Mouse (Mus musculus) cortical plate, adult 2 months (tissue): ENCODE measurements around the gene Esyt3. TPM values are rescaled to one million over a fixed set of nuclear protein-coding genes. Genes with fewer than 3 reads are reported as not detected.
A peak's percentile ranks its signal among the peaks of the same experiment; 100 is the strongest.

ENCODE experiments used
- H3K27ac ChIP-seq: fragments of 200-500 bp; 2 replicates; pipeline ENCODE4 v1.5.1; 2012; ENCODE audit warnings: low read length, control low read depth, inconsistent platforms; ENCODE audit not compliant: insufficient read depth
- H3K4me1 ChIP-seq: fragments of 200-500 bp; 2 replicates; pipeline ENCODE4 v1.6.1; 2011; ENCODE audit warnings: low read length; ENCODE audit not compliant: control insufficient read depth, insufficient read depth
- H3K4me3 ChIP-seq: fragments of 200-500 bp; 2 replicates; pipeline ENCODE4 v1.5.1; 2011; ENCODE audit warnings: mild to moderate bottlenecking, low read length, control low read depth; ENCODE audit not compliant: insufficient read depth
- CTCF ChIP-seq: fragments of 200-500 bp; IDR thresholded peaks from 2 replicates; pipeline ENCODE4 v1.5.1; 2011; ENCODE audit warnings: mild to moderate bottlenecking, control low read depth, low read length; ENCODE audit not compliant: insufficient read depth; ENCODE audit errors: extremely low read depth
- POLR2A ChIP-seq: fragments of 200-500 bp; IDR thresholded peaks from 2 replicates; pipeline ENCODE4 v1.6.1; 2011; ENCODE audit warnings: mild to moderate bottlenecking, low read length, control low read depth; ENCODE audit not compliant: insufficient read depth; ENCODE audit errors: extremely low read depth
- polyA plus RNA-seq: library from polyadenylated mRNA; depleted of rRNA; stranded (reverse); fragments of >200 nt; gene quantifications from 2 replicates; pipeline ENCODE4 v1.2.3, GENCODE M21; 2012

Gene Esyt3
- polyA plus RNA-seq, 1 experiment: 0.46 TPM

DNA sequence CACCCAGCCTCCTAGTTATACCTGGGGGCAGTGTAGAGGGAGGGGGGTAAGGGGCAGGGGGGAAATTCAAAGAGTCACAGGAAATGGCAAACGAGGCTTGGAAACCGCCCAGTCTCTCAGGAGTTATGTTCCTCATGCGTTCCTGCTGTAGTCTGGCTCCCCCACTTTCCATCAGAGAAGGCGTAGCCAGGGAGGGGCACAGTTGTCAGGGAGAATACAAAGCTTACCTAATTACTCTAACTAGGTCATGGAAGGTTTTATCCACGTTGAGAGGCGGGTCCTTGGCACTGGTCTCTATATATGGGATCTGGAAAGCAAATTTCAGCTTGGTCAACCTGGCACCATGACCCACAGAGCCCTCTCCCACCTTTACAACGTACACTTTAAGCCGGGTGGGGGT, 31.1 kb upstream of the Esyt3 start:
- TF ChIP-seq CTCF (no peak), POLR2A (no peak)
- Histone ChIP-seq H3K4me1 (peaks cover 10% of the 10 kb centered on the region), H3K4me3 (no peak overlapping the region), H3K27ac (no peak overlapping the region)

DNA sequence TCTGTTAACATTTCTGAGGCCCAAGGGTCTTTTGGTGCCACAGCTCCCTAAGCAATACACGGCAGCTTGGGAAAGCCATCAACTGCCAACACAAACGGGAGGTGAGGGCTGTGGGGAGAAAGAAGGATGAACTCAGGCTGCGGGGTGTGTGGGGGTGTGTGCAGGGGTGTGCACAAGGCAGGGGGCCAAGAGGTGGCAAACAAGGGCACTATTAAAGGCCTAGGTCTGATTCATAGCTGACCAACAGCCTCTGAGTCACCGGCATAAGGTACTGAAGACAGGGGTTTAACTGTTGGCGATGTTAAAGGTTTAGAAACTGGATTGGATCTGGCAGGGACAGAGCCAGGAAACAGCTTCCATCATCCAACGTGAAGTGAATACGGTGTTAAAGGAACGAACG, 30.5 kb upstream of the Esyt3 start:
- TF ChIP-seq POLR2A (no peak), CTCF (no peak)
- H3K27ac ChIP-seq: peak overlapping the region; percentile 32; the same call in 1 of the 2 replicates

DNA sequence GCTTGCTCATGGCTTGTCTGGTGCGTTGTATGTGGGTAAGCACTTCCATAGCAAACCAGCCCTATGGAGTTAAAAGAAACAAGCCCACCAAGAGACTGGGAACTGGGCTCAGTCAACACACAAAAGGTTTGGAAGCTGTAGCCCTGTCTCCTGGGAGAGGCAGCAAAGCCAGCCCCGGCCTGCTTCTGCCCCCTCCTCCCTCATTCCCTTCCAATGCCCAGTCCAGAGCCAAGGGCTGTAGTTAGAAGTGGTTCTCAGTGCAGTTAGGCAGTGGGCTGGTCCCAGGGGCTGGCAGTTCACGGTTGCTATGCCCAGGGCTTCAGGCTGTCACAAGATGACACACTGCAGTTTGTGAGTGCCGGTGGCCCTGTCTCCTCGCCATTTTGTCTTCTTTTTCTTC, 29.7 kb upstream of the Esyt3 start:
- Histone ChIP-seq H3K27ac (no peak overlapping the region), H3K4me1 (peaks cover 9% of the 10 kb centered on the region), H3K4me3 (no peak overlapping the region)
- TF ChIP-seq CTCF (no peak), POLR2A (no peak)

More for the DNA sequence above, 30.5 kb upstream of the Esyt3 start:
- H3K4me1 ChIP-seq: peaks cover 9% of the 10 kb centered on the region
- no peak overlapping the region for H3K4me3 ChIP-seq

DNA sequence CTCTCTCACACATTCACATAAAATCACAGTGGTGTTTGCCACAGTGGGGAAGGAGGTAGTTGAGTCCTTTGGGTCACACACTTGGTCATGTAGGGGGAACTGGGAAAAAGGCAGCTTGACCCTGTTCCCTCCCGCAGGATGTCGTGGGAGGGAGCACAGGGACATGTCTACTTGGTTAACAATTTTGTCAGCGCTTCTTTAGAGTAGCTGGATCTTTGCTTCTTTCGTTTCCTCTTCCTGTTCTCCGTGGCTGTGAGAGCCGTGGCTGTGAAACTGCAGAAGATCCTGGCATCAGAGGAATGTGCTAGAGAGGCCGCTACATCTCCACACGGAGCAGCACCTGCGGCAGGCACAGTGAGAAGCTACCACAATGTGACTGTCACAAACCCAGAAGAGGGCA, 24.2 kb upstream of the Esyt3 start:
- H3K4me1 ChIP-seq: no peaks in the 10 kb centered on the region
- TF ChIP-seq CTCF (no peak), POLR2A (no peak)
- H3K4me3 ChIP-seq: no peak overlapping the region
- no peak overlapping the region for H3K27ac ChIP-seq

DNA sequence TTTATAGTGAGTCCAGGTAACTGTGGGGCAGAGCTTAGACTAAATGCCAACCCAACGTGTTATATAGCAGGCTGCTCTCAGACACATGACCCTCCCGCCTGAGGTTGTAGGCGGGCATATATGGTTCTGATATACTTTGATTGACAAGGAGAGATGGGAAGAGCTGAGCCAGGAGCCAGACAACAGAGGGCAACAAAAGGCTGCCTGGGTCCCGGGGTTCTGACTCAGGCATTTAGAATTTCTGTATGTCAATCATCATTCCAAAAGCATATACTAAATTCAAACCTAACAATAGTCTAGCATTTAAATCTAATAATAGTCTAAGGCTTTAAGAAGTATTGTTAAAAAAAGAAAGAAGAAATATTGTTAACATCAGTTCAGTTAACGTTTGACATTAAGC, 20.8 kb upstream of the Esyt3 start:
- H3K4me3 ChIP-seq: no peak overlapping the region
- no peak for TF ChIP-seq CTCF
- TF ChIP-seq POLR2A: no peak
- no peak overlapping the region for H3K27ac ChIP-seq
- H3K4me1 ChIP-seq: no peaks in the 10 kb centered on the region

DNA sequence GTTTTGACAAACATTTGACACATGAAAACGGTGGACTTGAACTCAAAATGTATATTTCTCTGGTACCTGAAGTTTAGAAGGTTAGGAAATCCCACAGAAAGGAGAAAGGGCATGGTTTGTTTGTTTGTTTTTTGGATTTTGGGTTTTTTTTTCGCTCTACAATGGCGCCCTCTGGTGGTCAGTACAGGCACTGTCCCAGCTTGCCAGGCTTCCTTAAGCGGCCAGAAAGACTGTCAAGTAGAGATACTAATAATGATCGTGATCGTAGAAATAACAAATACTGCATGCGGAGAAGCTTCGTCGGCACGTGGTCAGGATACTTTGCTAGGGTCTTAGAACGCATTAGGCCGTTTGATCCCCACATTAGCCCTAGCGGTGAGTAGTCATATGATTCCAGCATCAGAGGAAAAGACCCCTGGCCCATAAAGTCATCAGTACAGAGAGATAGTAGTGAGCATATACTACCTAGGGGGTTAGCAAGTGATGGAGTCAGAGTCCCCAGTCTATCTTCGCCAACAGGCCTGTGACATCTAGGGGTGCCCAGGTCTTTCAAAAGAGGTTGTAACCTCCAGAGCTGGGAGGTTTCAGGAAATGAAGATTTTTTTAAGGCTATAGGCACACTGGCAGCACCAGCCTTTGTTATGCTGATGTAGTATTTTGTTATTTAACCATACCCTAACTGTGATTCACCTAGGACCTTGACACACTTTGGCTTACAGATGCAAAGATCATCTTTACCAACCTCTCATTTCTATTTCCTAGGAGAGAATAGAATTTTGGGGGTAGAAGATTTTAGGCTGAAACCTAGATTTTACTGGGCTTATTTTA, 18.4 kb upstream of the Esyt3 start:
- TF ChIP-seq POLR2A (no peak), CTCF (peak; percentile 87)
- Histone ChIP-seq H3K4me1 (no peaks in the 10 kb centered on the region), H3K4me3 (no peak overlapping the region), H3K27ac (no peak overlapping the region)

DNA sequence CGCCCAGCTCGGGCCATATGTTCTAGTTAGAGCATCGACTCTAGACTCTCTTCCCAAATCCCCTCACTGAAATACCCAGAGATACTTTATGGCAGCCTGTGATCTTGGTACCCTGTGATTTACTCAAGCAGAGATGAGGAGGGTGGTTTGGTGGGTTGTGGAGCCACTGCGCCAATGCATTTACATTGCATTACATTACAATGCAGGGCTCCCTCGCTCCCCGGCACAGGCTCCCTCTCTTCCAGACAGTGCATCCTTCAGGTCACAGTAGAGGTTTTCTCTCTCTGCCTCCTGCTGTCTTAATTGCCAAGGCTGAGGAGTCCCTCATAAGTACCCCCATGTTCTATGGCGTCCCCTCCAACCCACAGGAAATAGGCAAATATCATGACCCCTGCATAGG, 10.1 kb upstream of the Esyt3 start:
- H3K4me1 ChIP-seq: no peaks in the 10 kb centered on the region
- no peak overlapping the region for H3K27ac ChIP-seq
- no peak overlapping the region for H3K4me3 ChIP-seq
- no peak for TF ChIP-seq CTCF
- TF ChIP-seq POLR2A: no peak

DNA sequence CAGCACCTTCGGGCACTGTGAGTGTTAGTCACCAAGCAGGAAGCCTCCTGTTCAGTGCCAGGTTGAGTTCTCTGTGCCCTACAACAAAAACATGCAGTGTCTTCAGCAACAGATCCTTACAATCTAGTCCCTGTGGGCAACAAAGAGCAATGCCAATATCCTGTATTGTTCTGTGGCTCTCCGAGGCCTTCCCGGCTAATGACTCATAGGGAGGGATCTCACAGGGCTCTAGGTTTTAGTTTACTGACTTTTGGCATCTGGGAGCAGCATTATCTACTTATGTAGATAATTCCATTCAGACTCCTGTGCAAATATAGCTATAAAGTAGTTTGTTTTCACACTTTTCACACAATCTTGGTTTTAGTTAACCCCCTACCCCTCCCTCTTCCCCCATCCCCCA, 7.5 kb upstream of the Esyt3 start:
- H3K4me1 ChIP-seq: no peaks in the 10 kb centered on the region
- H3K27ac ChIP-seq: no peak overlapping the region
- no peak overlapping the region for H3K4me3 ChIP-seq
- no peak for TF ChIP-seq CTCF

DNA sequence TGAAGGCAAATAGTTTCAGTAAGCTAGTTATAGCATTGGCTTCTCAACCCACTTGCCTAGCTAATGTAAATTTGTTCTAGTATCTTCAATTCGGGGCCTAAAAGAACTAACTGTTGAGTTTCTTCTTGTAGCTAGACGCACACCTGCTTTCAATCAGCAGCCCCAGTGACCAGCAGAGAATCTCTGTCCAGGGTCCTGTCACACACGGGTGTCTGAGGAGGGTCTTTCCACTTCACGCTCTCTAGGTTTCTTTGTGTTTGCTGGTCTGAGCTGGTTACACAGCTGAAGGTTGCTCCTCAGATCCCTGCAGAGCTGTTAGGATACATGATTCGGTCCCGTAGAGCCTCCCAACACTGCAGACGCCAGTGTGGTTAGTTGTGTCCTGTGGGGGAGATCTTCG, 4.7 kb upstream of the Esyt3 start:
- Histone ChIP-seq H3K4me3 (no peak overlapping the region), H3K27ac (no peak overlapping the region), H3K4me1 (no peaks in the 10 kb centered on the region)
- TF ChIP-seq CTCF (no peak), POLR2A (no peak)

DNA sequence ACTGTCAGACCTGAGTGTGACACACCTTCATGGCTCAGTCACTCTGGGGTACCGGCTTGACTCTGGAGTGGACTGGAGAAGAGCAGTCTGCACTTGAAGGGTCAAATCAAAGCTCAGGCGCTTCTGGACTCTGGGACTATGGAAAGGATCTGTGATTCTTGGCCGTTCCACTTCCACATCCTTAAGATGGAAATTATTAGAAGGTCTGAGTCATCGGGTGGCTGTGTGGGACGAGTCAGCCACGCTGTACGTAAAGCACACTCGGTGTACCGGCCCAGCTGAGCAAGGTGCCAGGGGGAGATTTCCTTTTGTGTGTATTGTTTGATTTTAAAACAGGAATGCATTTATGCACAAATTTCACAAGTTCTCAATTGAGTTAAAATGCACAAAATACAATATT, 3.6 kb upstream of the Esyt3 start:
- H3K27ac ChIP-seq: no peak overlapping the region
- TF ChIP-seq CTCF (no peak), POLR2A (no peak)
- peaks cover 1% of the 10 kb centered on the region; the same call in 1 of the 2 replicates for H3K4me1 ChIP-seq
- H3K4me3 ChIP-seq: no peak overlapping the region
